ENCODE assay signal across 8 mouse cellular contexts in the genomic region with DNA sequence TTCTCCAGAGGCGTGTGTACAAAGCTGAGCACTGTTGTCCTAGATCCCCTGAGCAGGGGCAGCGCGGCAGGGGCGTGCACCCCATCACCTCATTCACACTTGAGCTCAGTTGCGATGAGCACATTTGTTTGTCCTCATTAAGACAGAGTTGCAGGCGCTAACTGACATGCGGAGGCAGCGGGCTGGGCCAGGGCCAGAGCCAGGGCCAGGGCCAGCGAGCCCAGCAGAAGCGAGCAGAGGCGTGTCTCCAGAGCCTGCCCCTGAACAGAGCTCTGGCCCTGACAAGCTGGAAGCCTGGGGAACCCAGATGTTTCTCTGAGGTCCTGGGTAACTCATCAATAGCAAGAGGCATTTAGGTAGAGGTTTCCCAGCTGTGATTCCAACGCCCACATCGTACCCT.
DNase-seq lines count a peak whose midpoint lies in the region; ATAC-seq and TF ChIP-seq lines count a peak whose summit lies in the region.
"Had no signal": no experiment of that assay in that cellular context is flagged by ENCODE, and none has a peak within 500 bp of the region (broad histone marks: within the 10 kb centered on the region; RNA-seq: fewer than 3 reads in every experiment).

No protein-coding gene starts in this region.

- WGBS in heart, embryonic 16.5 days: 43% methylated on average over 13 of the region's 13 CpGs
- WGBS in lung, embryonic 14.5 days: 25% methylated on average over 13 of the region's 13 CpGs

- peaks cover 14% of the 10 kb centered on the region for H3K4me1 ChIP-seq in heart, embryonic 16.5 days (ENCODE audit: control insufficient read depth, insufficient read depth, low read length)
- H3K4me1 ChIP-seq in lung, embryonic 14.5 days (ENCODE audit: insufficient read depth): peaks cover 4% of the 10 kb centered on the region

- no peaks in the 10 kb centered on the region for H3K36me3 ChIP-seq in heart, embryonic 16.5 days (ENCODE audit: control insufficient read depth, insufficient read depth)
- no peaks in the 10 kb centered on the region for H3K36me3 ChIP-seq in lung, embryonic 14.5 days (ENCODE audit: insufficient read depth)

- no peak overlapping the region for H3K4me2 ChIP-seq in heart, embryonic 16.5 days (ENCODE audit: low read depth, low read length)
- peak overlapping the region; percentile 32 for H3K4me2 ChIP-seq in lung, embryonic 14.5 days

- H3K9me3 ChIP-seq in heart, embryonic 16.5 days (replicated peaks; ENCODE audit: control insufficient read depth, low read length): no peaks in the 10 kb centered on the region
- no peaks in the 10 kb centered on the region for H3K9me3 ChIP-seq in lung, embryonic 14.5 days (ENCODE audit: low read depth, low read length)

- ATAC-seq in heart, embryonic 16.5 days (replicated peaks; ENCODE audit: extremely low read depth, insufficient read depth, low FRiP score): peak; percentile 40; the same call in 1 of the 2 replicates
- ATAC-seq in lung, embryonic 14.5 days (ENCODE audit: insufficient read depth): peak; percentile 90

- DNase-seq in ovary, postnatal 36 days (ENCODE audit: low spot score): peak; percentile 36
- DNase-seq in ovary, postnatal 14 days (ENCODE audit: low spot score): no peak
- DNase-seq in lung, embryonic 14.5 days: peak; percentile 86
- DNase-seq in urinary bladder, postnatal 36 days (ENCODE audit: low spot score in 2 of 2): peak; percentile 16 to 34
- DNase-seq in T-cell, adult 2 months (ENCODE audit: low spot score): no peak
- no peak for DNase-seq in embryo, embryonic 10.5 days (ENCODE audit: low spot score)

- H3K27me3 ChIP-seq in heart, embryonic 16.5 days (ENCODE audit: control insufficient read depth, insufficient read depth, low read length): no peaks in the 10 kb centered on the region
- H3K27me3 ChIP-seq in lung, embryonic 14.5 days (ENCODE audit: insufficient read depth, low read length): 0 out of 2 replicates have a peak, but pooled peaks cover 4% of the 10 kb centered on the region

- H3K27ac ChIP-seq in heart, embryonic 16.5 days (ENCODE audit: low read length): no peak overlapping the region
- 0 out of 2 replicates have a peak overlapping the region, but pooled peaks have one; percentile 68 for H3K27ac ChIP-seq in lung, embryonic 14.5 days (ENCODE audit: low read depth)

- TF ChIP-seq CTCF in lung, embryonic 14.5 days (IDR thresholded peaks at IDR 0.05; ENCODE audit: low read depth): no peak

- no peak overlapping the region for H3K9ac ChIP-seq in heart, embryonic 16.5 days (ENCODE audit: low read length)
- H3K9ac ChIP-seq in lung, embryonic 14.5 days: no peak overlapping the region

- no peak overlapping the region for H3K4me3 ChIP-seq in heart, embryonic 16.5 days (ENCODE audit: low read length)
- H3K4me3 ChIP-seq in lung, embryonic 14.5 days (ENCODE audit: low read depth, low read length): no peak overlapping the region
- H3K4me3 ChIP-seq: megakaryocyte, embryonic 14.5 days had no signal

Comparison
In these comparisons a context has a peak if more than half of its experiments do, and no peak if none do; other contexts are left out.
1. DNase-seq: peak in ovary, postnatal 36 days (single experiment), lung, embryonic 14.5 days (single experiment) and urinary bladder, postnatal 36 days (2 of 2); none in ovary, postnatal 14 days (single experiment), T-cell, adult 2 months (single experiment) and embryo, embryonic 10.5 days (single experiment).